Mouse (Mus musculus) heart, postnatal 14 days (tissue): ENCODE data around the gene Kcnj4. TPM values are rescaled to one million over a fixed set of nuclear protein-coding genes. Genes with fewer than 3 reads are reported as not detected.
A peak's percentile ranks its signal among the peaks of the same experiment; 100 is the strongest.

Experiments used
- DNase-seq, 2 experiments: peaks; one replicate each; pipeline ENCODE4 v3.0.0; 2021 to 2022
- intact Hi-C: fragments of 180-260 bp; cut with DNase I; formaldehyde crosslinking; loops from one replicate; pipeline ENCODE4 v1.15.1; 2025
- microRNA-seq, 2 experiments: library from miRNA; unstranded; fragments of <30 nt; microRNA quantifications; one replicate each; pipeline ENCODE4 v1.2.0; 2021 to 2022
- total RNA-seq, 2 experiments: library from RNA; stranded (reverse); gene quantifications; 2 replicates each; pipeline ENCODE4 v1.2.3; 2021

The Kcnj4 gene
- total RNA-seq, 2 experiments from 2014 or later = 0.10 to 0.33 TPM

DNA sequence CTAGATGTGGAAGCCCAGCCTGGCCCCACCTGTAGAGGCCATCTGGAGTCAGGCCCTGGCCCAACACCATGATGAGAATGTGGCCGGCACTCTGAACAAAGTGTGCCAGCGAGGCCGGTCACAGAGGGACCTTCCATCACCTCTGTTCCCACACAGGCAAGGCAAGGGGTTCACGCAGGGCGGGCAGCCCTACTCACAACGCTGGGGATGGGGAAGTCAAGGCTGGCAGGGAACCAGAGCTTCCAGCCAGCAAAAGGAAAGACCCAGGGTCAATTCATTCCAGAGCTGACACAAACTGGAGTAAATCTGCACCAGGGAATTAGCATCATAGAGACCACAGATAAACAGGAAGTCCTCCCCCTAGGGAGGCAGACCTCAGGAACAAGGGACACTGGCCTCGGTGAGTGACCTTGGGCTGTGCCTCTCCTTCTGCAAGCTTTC is 68.5 kb downstream of the Kcnj4 start:
- peak; percentile 48 to 51 for DNase-seq
- intact Hi-C loops = loop anchor here (5.0 kb wide), 1 partner anchor 34 kb away; the partner anchor contains the start of gene Tmem184b

DNA sequence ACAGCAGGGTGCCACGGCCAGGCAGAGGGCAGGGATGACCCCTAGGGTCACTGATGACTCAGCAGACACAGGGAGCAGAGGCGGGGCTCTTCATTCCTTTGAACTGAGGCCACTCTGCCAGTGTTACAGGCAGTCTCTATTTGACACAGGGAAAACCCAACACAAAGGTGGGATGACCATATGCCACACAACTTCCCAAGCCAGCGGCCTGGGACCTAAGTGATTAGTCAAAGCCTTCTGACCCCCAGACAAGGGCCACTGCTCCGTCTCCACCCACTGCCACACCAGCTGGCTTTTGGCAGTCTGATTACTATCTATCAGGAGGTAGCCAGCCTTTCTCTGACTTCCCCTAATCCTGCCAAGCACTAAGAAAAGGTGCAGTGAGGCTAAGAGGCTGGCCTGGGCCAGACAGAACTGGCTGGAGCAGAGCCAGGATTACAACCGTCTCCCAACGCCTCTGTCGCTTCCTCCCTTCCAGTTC is 69.8 kb downstream of the Kcnj4 start:
- DNase-seq = peak; percentile 61 to 71
- intact Hi-C loops = loop anchor here (5.0 kb wide), 1 partner anchor 33 kb away; the partner anchor contains the start of gene Tmem184b

Small RNA genes lying within 50 kb of the gene (microRNA-seq; reads per million reads assigned to microRNA genes)
- 0 reads per million in 2 experiments for gene Gm44302

Other genes starting within 250 kb of the Kcnj4 start
- under 1 TPM; 0.45 to 0.49 TPM for gene Baiap2l2, start 219.7 kb downstream of the Kcnj4 start, total RNA-seq
- 10 to 100 TPM; 10.4 to 10.6 TPM for gene Pla2g6, start 176.9 kb downstream of the Kcnj4 start, total RNA-seq
- 1 to 10 TPM; 6.2 to 6.9 TPM for gene Maff, start 158.6 kb downstream of the Kcnj4 start, total RNA-seq
- gene Tmem184b, start 101.7 kb downstream of the Kcnj4 start, total RNA-seq = 10 to 100 TPM; 52.8 to 55.6 TPM
- gene Csnk1e, start 49.7 kb downstream of the Kcnj4 start, total RNA-seq = 10 to 100 TPM; 62.3 to 67.3 TPM
- 10 to 100 TPM; 13.0 to 13.5 TPM for gene Kdelr3, start 11.2 kb upstream of the Kcnj4 start, total RNA-seq
- gene Ddx17, start 41.5 kb upstream of the Kcnj4 start, total RNA-seq = 100 to 1,000 TPM; 156 to 161 TPM
- under 1 TPM in 1 of 2 experiments, not detected in 1; 0.73 TPM for gene Dmc1, start 99.9 kb upstream of the Kcnj4 start, total RNA-seq
- 1 to 10 TPM; 1.4 to 2.1 TPM for gene Fam227a, start 153.7 kb upstream of the Kcnj4 start, total RNA-seq
- gene Cby1, start 154.0 kb upstream of the Kcnj4 start, total RNA-seq = 10 to 100 TPM; 24.7 to 24.9 TPM
- 100 to 1,000 TPM; 109 to 139 TPM for gene Tomm22, start 165.6 kb upstream of the Kcnj4 start, total RNA-seq
- gene Josd1, start 182.7 kb upstream of the Kcnj4 start, total RNA-seq = 10 to 100 TPM; 28.1 to 30.9 TPM
- 10 to 100 TPM; 30.3 to 33.2 TPM for gene Gtpbp1, start 185.6 kb upstream of the Kcnj4 start, total RNA-seq
- 10 to 100 TPM; 70.6 to 73.4 TPM for gene Sun2, start 237.3 kb upstream of the Kcnj4 start, total RNA-seq